27 mouse cellular contexts compared by ENCODE assay signal in the genomic region with DNA sequence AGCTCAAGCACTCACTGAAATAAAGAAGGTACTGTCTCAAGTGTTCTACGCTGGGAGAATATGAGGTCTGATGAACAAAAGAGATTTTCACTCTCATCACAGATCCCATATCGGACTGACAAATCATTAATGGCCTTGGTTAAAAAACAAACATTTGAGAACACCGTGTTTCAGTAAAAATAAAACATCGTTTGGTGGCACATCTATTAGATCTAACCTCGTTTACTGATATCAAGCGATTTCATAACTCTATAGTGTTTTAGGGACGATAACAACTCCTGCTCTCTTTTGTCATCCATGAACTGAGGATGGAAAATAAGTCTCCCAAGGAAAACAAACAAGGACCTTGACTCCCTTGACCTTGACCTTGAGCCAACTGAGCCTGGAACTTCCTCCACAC. TPM values are rescaled to one million over a fixed set of nuclear protein-coding genes. Genes with fewer than 3 reads are reported as not detected.
"Had no signal": no experiment of that assay in that cellular context is flagged by ENCODE, and none has a peak within 500 bp of the region (broad histone marks: within the 10 kb centered on the region; RNA-seq: fewer than 3 reads in every experiment).

No protein-coding gene starts in this region.

- H3K4me1 ChIP-seq: embryonic facial prominence, embryonic 10.5 days; embryonic facial prominence, embryonic 12.5 days; embryonic facial prominence, embryonic 13.5 days; embryonic facial prominence, embryonic 15.5 days; forebrain, embryonic 10.5 days; forebrain, embryonic 12.5 days; forebrain, embryonic 13.5 days; forebrain, embryonic 15.5 days had no signal

- H3K27ac ChIP-seq: embryonic facial prominence, embryonic 10.5 days; embryonic facial prominence, embryonic 12.5 days; embryonic facial prominence, embryonic 13.5 days; embryonic facial prominence, embryonic 15.5 days; forebrain, embryonic 10.5 days; forebrain, embryonic 12.5 days; forebrain, embryonic 13.5 days; forebrain, embryonic 15.5 days; gastrocnemius, adult 2 months; heart, adult 2 months had no signal

- DNase-seq: cerebellum, adult 9-10 months; cerebellum, adult 9-11 months; cerebellum, postnatal 10 days; cerebellum, postnatal 14 days; cerebellum, postnatal 25 days; cerebellum, postnatal 36 days; embryo, embryonic 11 days; forebrain, postnatal 0 days; gastrocnemius, adult 2 months; gastrocnemius, postnatal 10 days; gastrocnemius, postnatal 14 days; gastrocnemius, postnatal 25 days; gastrocnemius, postnatal 36 days; heart, adult 11 months; heart, adult 18-20 months; heart, adult 2 months had no signal

- H3K27me3 ChIP-seq: embryonic facial prominence, embryonic 12.5 days; embryonic facial prominence, embryonic 13.5 days; embryonic facial prominence, embryonic 15.5 days; forebrain, embryonic 12.5 days; forebrain, embryonic 13.5 days; forebrain, embryonic 15.5 days had no signal

- H3K4me3 ChIP-seq: embryonic facial prominence, embryonic 10.5 days; embryonic facial prominence, embryonic 12.5 days; embryonic facial prominence, embryonic 13.5 days; embryonic facial prominence, embryonic 15.5 days; erythroblast, embryonic 14.5 days; forebrain, embryonic 10.5 days; forebrain, embryonic 12.5 days; forebrain, embryonic 13.5 days; forebrain, embryonic 15.5 days; gastrocnemius, adult 2 months; heart, adult 2 months had no signal

- H3K36me3 ChIP-seq: embryonic facial prominence, embryonic 10.5 days; embryonic facial prominence, embryonic 12.5 days; embryonic facial prominence, embryonic 13.5 days; embryonic facial prominence, embryonic 15.5 days; forebrain, embryonic 10.5 days; forebrain, embryonic 12.5 days; forebrain, embryonic 15.5 days had no signal

- ATAC-seq: forebrain, embryonic 13.5 days; forebrain, embryonic 14.5 days; forebrain, embryonic 15.5 days; forebrain, embryonic 16.5 days; forebrain, postnatal 0 days had no signal

- H3K9me3 ChIP-seq: embryonic facial prominence, embryonic 10.5 days; embryonic facial prominence, embryonic 12.5 days; embryonic facial prominence, embryonic 13.5 days; embryonic facial prominence, embryonic 15.5 days; forebrain, embryonic 10.5 days; forebrain, embryonic 12.5 days; forebrain, embryonic 13.5 days; forebrain, embryonic 15.5 days had no signal

- H3K9ac ChIP-seq: embryonic facial prominence, embryonic 12.5 days; embryonic facial prominence, embryonic 13.5 days; embryonic facial prominence, embryonic 15.5 days; forebrain, embryonic 12.5 days; forebrain, embryonic 13.5 days; forebrain, embryonic 15.5 days; forebrain, postnatal 0 days had no signal

- H3K4me2 ChIP-seq: embryonic facial prominence, embryonic 12.5 days; embryonic facial prominence, embryonic 13.5 days; embryonic facial prominence, embryonic 15.5 days; forebrain, embryonic 12.5 days; forebrain, embryonic 13.5 days; forebrain, embryonic 15.5 days had no signal

RNA-seq across cellular contexts. Expression of a gene that starts 41.5 kb away (rescaled TPM):
- polyA plus RNA-seq: erythroblast, embryonic 14.5 days had no signal
